Mouse (Mus musculus): Measurements from ENCODE around the gene Izumo2.

The Izumo2 gene

DNA sequence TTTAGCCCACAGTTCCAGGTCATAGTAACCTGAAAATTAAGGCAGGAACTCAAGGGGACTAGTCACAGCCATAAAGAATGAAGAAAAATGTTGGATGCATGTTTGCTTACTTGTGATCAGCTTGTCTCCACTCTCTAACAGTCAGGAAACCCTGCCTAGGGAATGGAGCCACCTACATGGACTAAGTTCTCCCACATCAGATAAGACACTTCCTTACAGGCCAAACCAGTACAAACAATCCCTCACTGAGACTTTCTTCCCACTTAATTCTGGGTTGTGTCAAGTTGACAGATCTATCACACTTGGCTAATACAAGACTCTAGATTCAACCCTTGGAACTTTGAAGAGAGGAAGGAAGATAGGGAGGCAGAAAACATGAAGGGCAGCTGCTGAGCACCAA is 51.8 kb downstream of the Izumo2 start:
- no peak for DNase-seq (ENCODE audit: low read depth, low spot score)

DNA sequence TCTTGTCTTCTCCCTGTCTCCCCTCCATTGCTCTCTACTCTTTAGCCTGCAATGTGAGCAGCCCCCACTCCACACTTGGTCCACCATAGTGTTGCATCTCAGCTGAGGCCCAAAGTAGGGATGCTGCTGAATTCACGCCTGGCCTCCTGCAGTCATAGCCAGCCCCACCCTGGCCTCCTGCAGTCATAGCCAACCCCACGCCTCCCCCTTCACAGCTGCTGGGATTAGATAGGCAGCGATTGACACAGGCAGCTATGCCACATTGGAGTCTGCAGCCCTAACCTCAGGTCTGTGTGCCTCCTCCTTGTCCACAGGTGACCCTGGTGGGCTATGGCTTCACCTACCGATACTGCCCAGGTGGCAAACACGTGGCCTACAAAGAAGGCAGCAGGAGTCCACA is 59.6 kb downstream of the Izumo2 start:
- no peak for DNase-seq (ENCODE audit: low read depth, low spot score)

Data from forelimb bud, embryonic 11.5 days (tissue).